Mouse (Mus musculus): ENCODE measurements at regions not wholly inside any gene's neighbourhood (a gene's known extent, or its start where the extent isn't known, plus 50 kb on each side); places are given as distances from the start of the nearest gene placed in this dataset.
A peak's percentile ranks its signal among the peaks of the same experiment; 100 is the strongest.

DNA sequence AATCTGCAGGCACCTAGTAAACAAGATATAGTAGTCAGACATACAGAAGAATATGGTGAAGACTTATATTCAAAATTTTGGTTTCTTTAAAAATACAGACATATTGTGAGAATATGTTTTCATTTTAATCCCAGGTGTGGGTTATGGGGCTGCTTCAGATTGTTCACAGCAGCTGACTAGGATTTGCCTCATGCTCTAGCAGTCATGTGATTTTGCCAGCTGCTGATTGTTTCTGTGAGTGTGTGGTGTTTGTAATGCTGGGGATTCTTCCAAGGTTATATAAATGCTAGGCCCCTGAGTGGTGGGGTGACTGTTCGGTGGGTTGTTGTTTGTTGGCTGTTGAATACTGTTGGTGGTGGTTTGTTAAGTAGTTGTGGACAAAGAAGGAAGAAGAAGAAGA lies 97.9 kb upstream of the Rbms1 start:
- Histone ChIP-seq H3K9me3 (ENCODE audit: control insufficient read depth, low read length) (no peaks in the 10 kb centered on the region), H3K4me3 (replicated peaks; ENCODE audit: low read depth, low read length) (no peak overlapping the region), H3K9ac (replicated peaks; ENCODE audit: low read length) (no peak overlapping the region), H3K36me3 (ENCODE audit: control insufficient read depth, insufficient read depth, low read length) (no peaks in the 10 kb centered on the region), H3K4me2 (ENCODE audit: low read length) (no peak overlapping the region), H3K27me3 (ENCODE audit: control insufficient read depth, insufficient read depth, low read length) (no peaks in the 10 kb centered on the region), H3K4me1 (ENCODE audit: control insufficient read depth, insufficient read depth, low read length) (0 out of 2 replicates have a peak, but pooled peaks cover 2% of the 10 kb centered on the region), H3K27ac (replicated peaks; ENCODE audit: low read depth, low read length) (no peak overlapping the region)
- DNase-seq (no peak), ATAC-seq (ENCODE audit: low FRiP score, low TSS enrichment) (no peak)
- WGBS, result 94% methylated on average over 1 of the region's 1 CpGs

GRCm38 (mm10) chr2:61058545-61059235 lies 95.7 kb upstream of the Rbms1 start:
- 27% methylated on average over 6 of the region's 6 CpGs for WGBS
- H3K4me3 ChIP-seq (replicated peaks; ENCODE audit: low read depth, low read length), result no peak overlapping the region
- peak; percentile 44 for DNase-seq
- no peaks in the 10 kb centered on the region for H3K27me3 ChIP-seq (ENCODE audit: control insufficient read depth, insufficient read depth, low read length)
- ATAC-seq (ENCODE audit: low FRiP score, low TSS enrichment), result no peak
- H3K27ac ChIP-seq (replicated peaks; ENCODE audit: low read depth, low read length), result no peak overlapping the region; the same call in 1 of the 2 replicates
- no peaks in the 10 kb centered on the region for H3K9me3 ChIP-seq (ENCODE audit: control insufficient read depth, low read length)
- 0 out of 2 replicates have a peak, but pooled peaks cover 2% of the 10 kb centered on the region for H3K4me1 ChIP-seq (ENCODE audit: control insufficient read depth, insufficient read depth, low read length)
- no peaks in the 10 kb centered on the region for H3K36me3 ChIP-seq (ENCODE audit: control insufficient read depth, insufficient read depth, low read length)
- H3K4me2 ChIP-seq (ENCODE audit: low read length), result no peak overlapping the region
- H3K9ac ChIP-seq (replicated peaks; ENCODE audit: low read length), result no peak overlapping the region

DNA sequence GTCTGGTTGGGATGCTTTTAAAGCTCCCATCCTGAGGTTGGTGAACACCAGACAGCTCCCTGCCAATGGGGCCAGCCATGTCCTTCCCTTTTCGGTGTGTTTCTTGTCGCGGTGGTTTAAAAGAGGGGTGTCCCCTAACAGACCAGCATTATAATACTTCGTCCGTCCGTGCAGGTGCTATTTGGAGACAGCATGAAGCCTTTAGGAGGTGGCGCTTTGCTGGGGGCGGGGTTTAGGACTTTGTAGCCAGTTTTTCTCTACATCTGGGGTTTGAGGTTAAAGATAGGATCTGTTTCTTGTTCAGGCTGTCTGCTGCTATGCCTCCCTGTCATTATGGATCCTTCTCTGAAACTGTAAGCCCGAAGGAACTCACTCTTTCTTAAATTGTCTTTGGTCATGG lies 89.3 kb upstream of the Rbms1 start:
- ATAC-seq (ENCODE audit: low FRiP score, low TSS enrichment) (no peak), DNase-seq (no peak)
- no peak overlapping the region for H3K9ac ChIP-seq (replicated peaks; ENCODE audit: low read length)
- H3K27ac ChIP-seq (replicated peaks; ENCODE audit: low read depth, low read length), result no peak overlapping the region
- H3K4me3 ChIP-seq (replicated peaks; ENCODE audit: low read depth, low read length), result no peak overlapping the region
- H3K4me1 ChIP-seq (ENCODE audit: control insufficient read depth, insufficient read depth, low read length), result no peaks in the 10 kb centered on the region
- 77% methylated on average over 9 of the region's 9 CpGs for WGBS
- H3K4me2 ChIP-seq (ENCODE audit: low read length), result no peak overlapping the region
- H3K9me3 ChIP-seq (ENCODE audit: control insufficient read depth, low read length), result no peaks in the 10 kb centered on the region
- no peaks in the 10 kb centered on the region for H3K27me3 ChIP-seq (ENCODE audit: control insufficient read depth, insufficient read depth, low read length)
- H3K36me3 ChIP-seq (ENCODE audit: control insufficient read depth, insufficient read depth, low read length), result no peaks in the 10 kb centered on the region

DNA sequence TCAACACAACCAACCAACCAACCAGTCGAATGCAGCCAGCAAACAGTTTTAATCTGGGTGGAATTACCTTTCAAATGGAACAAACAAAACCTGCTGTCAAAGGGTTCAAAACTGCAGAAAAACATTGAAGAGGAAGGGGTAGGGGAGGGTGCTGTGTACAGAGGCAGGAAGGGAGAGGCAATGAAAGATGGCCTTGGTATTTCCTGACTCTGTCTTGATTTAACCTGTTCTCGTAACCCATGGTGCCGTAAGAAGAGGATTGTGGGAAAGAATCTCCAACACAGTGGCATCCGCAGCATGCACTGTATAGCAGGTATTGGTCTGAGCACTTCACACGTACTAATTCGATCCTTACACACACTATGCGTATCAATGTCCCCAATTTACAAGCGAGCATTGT lies 88.8 kb upstream of the Rbms1 start:
- Histone ChIP-seq H3K4me3 (replicated peaks; ENCODE audit: low read depth, low read length) (no peak overlapping the region), H3K9ac (replicated peaks; ENCODE audit: low read length) (no peak overlapping the region), H3K9me3 (ENCODE audit: control insufficient read depth, low read length) (no peaks in the 10 kb centered on the region), H3K27me3 (ENCODE audit: control insufficient read depth, insufficient read depth, low read length) (no peaks in the 10 kb centered on the region), H3K36me3 (ENCODE audit: control insufficient read depth, insufficient read depth, low read length) (no peaks in the 10 kb centered on the region), H3K4me1 (ENCODE audit: control insufficient read depth, insufficient read depth, low read length) (no peaks in the 10 kb centered on the region), H3K4me2 (ENCODE audit: low read length) (no peak overlapping the region), H3K27ac (replicated peaks; ENCODE audit: low read depth, low read length) (no peak overlapping the region)
- 87% methylated on average over 8 of the region's 8 CpGs for WGBS
- DNase-seq, result no peak
- ATAC-seq (ENCODE audit: low FRiP score, low TSS enrichment), result no peak

DNA sequence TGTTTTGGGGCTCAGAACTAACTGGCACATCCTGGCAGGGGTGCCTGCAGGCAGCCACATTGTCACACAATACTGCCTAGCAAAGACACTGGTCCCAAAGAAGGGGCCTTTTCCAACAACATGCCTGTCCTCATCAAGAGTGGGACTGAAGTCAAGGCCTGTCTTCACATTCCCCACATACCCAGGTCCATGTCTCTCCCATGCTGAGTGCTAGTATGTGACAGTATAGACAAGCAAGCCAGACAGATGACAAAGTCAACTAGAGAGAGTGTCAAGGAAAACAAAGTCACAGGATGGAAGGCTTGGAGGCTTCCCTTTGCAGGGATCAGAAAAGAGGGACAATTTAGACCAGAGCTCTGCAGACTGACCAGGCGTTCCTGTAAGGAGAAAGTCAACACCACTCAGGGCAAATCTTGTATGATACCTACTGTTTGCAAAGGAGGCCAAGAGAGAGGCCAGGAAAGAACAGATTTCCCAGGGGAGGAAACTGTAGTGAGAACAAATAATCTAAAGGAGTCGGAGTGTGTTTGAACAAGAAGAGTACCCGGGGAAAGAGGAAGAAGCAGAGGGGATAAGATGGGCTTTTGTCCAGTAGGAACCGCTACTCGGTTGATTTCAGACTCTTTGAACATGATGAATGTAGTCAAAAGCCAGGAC lies 83.2 kb upstream of the Rbms1 start:
- H3K27ac ChIP-seq (replicated peaks; ENCODE audit: low read depth, low read length), result no peak overlapping the region
- no peaks in the 10 kb centered on the region for H3K4me1 ChIP-seq (ENCODE audit: control insufficient read depth, insufficient read depth, low read length)
- H3K36me3 ChIP-seq (ENCODE audit: control insufficient read depth, insufficient read depth, low read length), result no peaks in the 10 kb centered on the region
- DNase-seq, result no peak
- no peak for ATAC-seq (ENCODE audit: low FRiP score, low TSS enrichment)
- H3K4me3 ChIP-seq (replicated peaks; ENCODE audit: low read depth, low read length), result no peak overlapping the region
- WGBS, result 86% methylated on average over 5 of the region's 5 CpGs
- no peaks in the 10 kb centered on the region for H3K27me3 ChIP-seq (ENCODE audit: control insufficient read depth, insufficient read depth, low read length)
- no peak overlapping the region for H3K4me2 ChIP-seq (ENCODE audit: low read length)
- H3K9me3 ChIP-seq (ENCODE audit: control insufficient read depth, low read length), result no peaks in the 10 kb centered on the region
- H3K9ac ChIP-seq (replicated peaks; ENCODE audit: low read length), result no peak overlapping the region

DNA sequence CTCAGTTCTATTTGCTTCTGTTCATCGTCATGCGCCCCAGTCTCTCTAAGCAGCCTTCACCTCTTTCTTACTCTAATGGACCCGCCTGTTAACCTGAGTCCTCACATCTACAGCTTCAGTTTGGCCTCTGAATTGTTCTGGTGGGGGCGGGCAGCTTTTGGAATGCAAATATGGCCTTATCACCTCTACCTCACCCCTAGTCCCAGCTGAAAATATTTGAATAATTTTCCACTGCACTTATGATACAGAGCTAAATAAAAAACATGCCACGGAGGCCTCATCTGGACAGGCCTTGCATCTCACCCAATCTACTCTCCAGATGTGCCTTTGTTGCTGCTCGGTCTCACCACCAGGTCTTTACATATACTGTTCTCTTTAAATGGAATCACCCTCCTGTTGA lies 82.5 kb upstream of the Rbms1 start:
- H3K4me3 ChIP-seq (replicated peaks; ENCODE audit: low read depth, low read length), result no peak overlapping the region
- no peaks in the 10 kb centered on the region for H3K9me3 ChIP-seq (ENCODE audit: control insufficient read depth, low read length)
- WGBS, result 90% methylated on average over 6 of the region's 6 CpGs
- DNase-seq (no peak), ATAC-seq (ENCODE audit: low FRiP score, low TSS enrichment) (no peak)
- H3K4me2 ChIP-seq (ENCODE audit: low read length), result no peak overlapping the region
- no peaks in the 10 kb centered on the region for H3K36me3 ChIP-seq (ENCODE audit: control insufficient read depth, insufficient read depth, low read length)
- H3K27ac ChIP-seq (replicated peaks; ENCODE audit: low read depth, low read length), result no peak overlapping the region
- no peaks in the 10 kb centered on the region for H3K4me1 ChIP-seq (ENCODE audit: control insufficient read depth, insufficient read depth, low read length)
- no peak overlapping the region for H3K9ac ChIP-seq (replicated peaks; ENCODE audit: low read length)
- no peaks in the 10 kb centered on the region for H3K27me3 ChIP-seq (ENCODE audit: control insufficient read depth, insufficient read depth, low read length)

GRCm38 (mm10) chr2:61032920-61033319 lies 69.9 kb upstream of the Rbms1 start:
- 100% methylated on average over 1 of the region's 1 CpGs for WGBS
- no peak overlapping the region for H3K4me2 ChIP-seq (ENCODE audit: low read length)
- no peak overlapping the region for H3K4me3 ChIP-seq (replicated peaks; ENCODE audit: low read depth, low read length)
- H3K36me3 ChIP-seq (ENCODE audit: control insufficient read depth, insufficient read depth, low read length), result no peaks in the 10 kb centered on the region
- no peak overlapping the region for H3K9ac ChIP-seq (replicated peaks; ENCODE audit: low read length)
- no peaks in the 10 kb centered on the region for H3K27me3 ChIP-seq (ENCODE audit: control insufficient read depth, insufficient read depth, low read length)
- H3K4me1 ChIP-seq (ENCODE audit: control insufficient read depth, insufficient read depth, low read length), result no peaks in the 10 kb centered on the region
- no peaks in the 10 kb centered on the region for H3K9me3 ChIP-seq (ENCODE audit: control insufficient read depth, low read length)
- ATAC-seq (ENCODE audit: low FRiP score, low TSS enrichment), result no peak
- DNase-seq, result no peak
- no peak overlapping the region for H3K27ac ChIP-seq (replicated peaks; ENCODE audit: low read depth, low read length)

DNA sequence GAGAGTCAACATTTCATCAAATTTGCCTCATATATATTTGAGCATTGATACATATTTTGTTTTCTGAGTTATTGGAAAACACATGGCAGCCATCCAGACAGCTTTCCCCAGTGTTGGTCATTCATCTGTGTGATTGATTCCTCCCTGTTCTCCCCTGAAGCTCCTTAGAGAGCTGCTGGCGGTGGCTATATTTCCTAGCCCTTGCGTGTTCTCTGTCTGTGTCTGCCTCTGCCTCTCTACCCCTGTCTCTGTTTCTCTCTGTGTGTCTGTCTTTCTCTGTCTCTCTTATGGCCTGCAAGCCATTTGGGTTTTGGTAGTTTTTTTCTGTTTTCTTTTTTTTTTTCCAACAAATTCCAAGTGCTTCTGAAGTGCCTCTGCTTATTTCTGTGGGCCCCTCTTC lies 66.7 kb upstream of the Rbms1 start:
- no peaks in the 10 kb centered on the region for H3K9me3 ChIP-seq (ENCODE audit: control insufficient read depth, low read length)
- no peak overlapping the region for H3K4me3 ChIP-seq (replicated peaks; ENCODE audit: low read depth, low read length)
- DNase-seq (no peak), ATAC-seq (ENCODE audit: low FRiP score, low TSS enrichment) (no peak)
- no peaks in the 10 kb centered on the region for H3K36me3 ChIP-seq (ENCODE audit: control insufficient read depth, insufficient read depth, low read length)
- H3K4me1 ChIP-seq (ENCODE audit: control insufficient read depth, insufficient read depth, low read length), result no peaks in the 10 kb centered on the region
- WGBS, result 83% methylated on average over 2 of the region's 2 CpGs
- H3K9ac ChIP-seq (replicated peaks; ENCODE audit: low read length), result no peak overlapping the region
- no peak overlapping the region for H3K27ac ChIP-seq (replicated peaks; ENCODE audit: low read depth, low read length)
- H3K4me2 ChIP-seq (ENCODE audit: low read length), result no peak overlapping the region
- no peaks in the 10 kb centered on the region for H3K27me3 ChIP-seq (ENCODE audit: control insufficient read depth, insufficient read depth, low read length)

- no peak for ATAC-seq (ENCODE audit: low FRiP score, low TSS enrichment)
- Histone ChIP-seq H3K9me3 (ENCODE audit: control insufficient read depth, low read length) (no peaks in the 10 kb centered on the region), H3K4me3 (replicated peaks; ENCODE audit: low read depth, low read length) (no peak overlapping the region), H3K9ac (replicated peaks; ENCODE audit: low read length) (no peak overlapping the region), H3K27me3 (ENCODE audit: control insufficient read depth, insufficient read depth, low read length) (no peaks in the 10 kb centered on the region), H3K27ac (replicated peaks; ENCODE audit: low read depth, low read length) (no peak overlapping the region), H3K4me2 (ENCODE audit: low read length) (no peak overlapping the region), H3K36me3 (ENCODE audit: control insufficient read depth, insufficient read depth, low read length) (no peaks in the 10 kb centered on the region), H3K4me1 (ENCODE audit: control insufficient read depth, insufficient read depth, low read length) (no peaks in the 10 kb centered on the region)
- no peak for DNase-seq
- WGBS, result 83% methylated on average over 2 of the region's 2 CpGs
These were observed 65.6 kb upstream of the Rbms1 start for GRCm38 (mm10) chr2:61028578-61028977.

All from midbrain, embryonic 14.5 days (tissue).